1 mouse cellular context compared by ENCODE assay signal in genomic region chr4:149737383-149738324, GRCm38 (mm10).
TF ChIP-seq lines count a peak whose summit lies in the region.

Tmem201 (minus strand) TSS chr4:149738044.

TF ChIP-seq in CH12.LX, 34 proteins besides CTCF, POLR2A, EP300 and RAD21 (continued from another document):
- TF ChIP-seq MAZ (IDR thresholded peaks at IDR 0.05; ENCODE audit: low read depth, low read length) = 0 out of 2 replicates have a peak, but pooled peaks have one; percentile 67
- no peak for TF ChIP-seq ZKSCAN1 (IDR thresholded peaks at IDR 0.05; ENCODE audit: borderline replicate concordance, low read depth, low read length)
- no peak for TF ChIP-seq USF1 (IDR thresholded peaks at IDR 0.05; ENCODE audit: low read depth, low read length)
- TF ChIP-seq ZMIZ1 (IDR thresholded peaks at IDR 0.05; ENCODE audit: low read depth, low read length) = peak; percentile 84
- TF ChIP-seq CHD2 (IDR thresholded peaks at IDR 0.05; ENCODE audit: low read length) = 0 out of 2 replicates have a peak, but pooled peaks have one; percentile 24
- peak; percentile 67; the same call in 1 of the 2 replicates for TF ChIP-seq UBTF (IDR thresholded peaks at IDR 0.05; ENCODE audit: low read depth, low read length)
- TF ChIP-seq MXI1 (IDR thresholded peaks at IDR 0.05; ENCODE audit: low read depth, low read length) = peak; percentile 94
- TF ChIP-seq HCFC1 (IDR thresholded peaks at IDR 0.05; ENCODE audit: low read depth, low read length) = peak; percentile 44
- TF ChIP-seq CHD1 (IDR thresholded peaks at IDR 0.05; ENCODE audit: low read depth, low read length) = no peak
- no peak for TF ChIP-seq ZC3H11A (IDR thresholded peaks at IDR 0.05; ENCODE audit: low read depth, low read length)
- no peak for TF ChIP-seq ZNF384 (IDR thresholded peaks at IDR 0.05; ENCODE audit: low read depth, low read length)
- TF ChIP-seq JUN (IDR thresholded peaks at IDR 0.05; ENCODE audit: insufficient read depth, low read depth, low read length) = no peak
- TF ChIP-seq NRF1 (IDR thresholded peaks at IDR 0.05; ENCODE audit: low read depth, low read length) = peak; percentile 93
- TF ChIP-seq ETS1 (conservative IDR thresholded peaks at IDR 0.05; ENCODE audit: low read depth, low read length) = no peak
- TF ChIP-seq RCOR1 (conservative IDR thresholded peaks at IDR 0.05; ENCODE audit: low read depth, low read length) = no peak
- TF ChIP-seq KAT2A (IDR thresholded peaks at IDR 0.05; ENCODE audit: insufficient replicate concordance, low read length) = no peak
- 0 out of 2 replicates have a peak, but pooled peaks have one; percentile 55 for TF ChIP-seq TBP (conservative IDR thresholded peaks at IDR 0.05; ENCODE audit: low read depth, low read length)
- peak; percentile 53 for TF ChIP-seq IRF4 (IDR thresholded peaks at IDR 0.05; ENCODE audit: low read depth, low read length)
- TF ChIP-seq USF2 (conservative IDR thresholded peaks at IDR 0.05; ENCODE audit: low read depth, low read length) = no peak
- peak; percentile 63; the same call in 1 of the 2 replicates for TF ChIP-seq POLR2AphosphoS2 (IDR thresholded peaks at IDR 0.05; ENCODE audit: low read depth, low read length)
- no peak for TF ChIP-seq PAX5 (IDR thresholded peaks at IDR 0.05; ENCODE audit: low read length)
- TF ChIP-seq JUND (conservative IDR thresholded peaks at IDR 0.05; ENCODE audit: low read depth, low read length) = no peak
- TF ChIP-seq GABPA (IDR thresholded peaks at IDR 0.05; ENCODE audit: insufficient replicate concordance, low read depth, low read length) = no peak
